Mouse (Mus musculus) kidney, adult 8-10 months (tissue): ENCODE results near the gene Egfl8.
A peak's percentile ranks its signal among the peaks of the same experiment; 100 is the strongest.

Experiments
- DNase-seq, 2 experiments: peaks; one replicate each; pipeline ENCODE4 v3.0.0; 2022

Gene Egfl8

GRCm38 (mm10) chr17:34648141-34648890 is 32.5 kb upstream of the Egfl8 start:
- DNase-seq, result no peak

- peak; percentile 97 to 98 for DNase-seq
These were observed 31.4 kb upstream of the Egfl8 start, which contains the start of gene Atf6b for GRCm38 (mm10) chr17:34646906-34647787. Gene Atf6b (plus strand): TSS chr17:34647146.

DNA sequence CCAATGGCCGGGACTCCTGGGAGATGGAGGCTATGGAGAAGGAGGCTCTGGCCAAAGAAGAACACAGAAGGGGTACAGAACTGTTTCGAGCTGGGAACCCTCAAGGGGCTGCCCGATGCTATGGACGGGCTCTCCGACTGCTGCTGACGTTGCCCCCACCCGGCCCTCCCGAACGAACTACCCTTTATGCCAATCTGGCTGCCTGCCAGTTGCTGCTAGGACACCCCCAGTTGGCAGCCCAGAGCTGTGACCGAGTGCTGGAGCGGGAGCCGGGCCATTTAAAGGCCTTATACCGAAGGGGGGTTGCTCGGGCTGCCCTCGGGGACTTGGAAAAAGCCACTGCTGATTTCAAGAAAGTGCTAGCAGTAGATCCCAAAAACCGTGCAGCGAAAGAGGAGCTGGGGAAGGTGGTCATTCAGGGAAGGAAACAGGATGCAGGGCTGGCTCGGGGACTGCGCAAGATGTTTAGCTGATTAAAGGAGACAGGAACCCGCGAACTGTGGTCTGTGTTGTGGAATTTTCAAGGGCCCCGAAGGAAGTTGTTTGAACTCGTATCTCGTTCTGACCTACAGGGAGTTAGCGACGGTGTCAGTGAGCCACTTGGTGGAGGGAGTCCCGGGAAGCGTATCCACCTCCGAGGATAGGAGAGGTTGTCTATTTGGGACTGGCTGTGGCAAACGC is 30.2 kb upstream of the Egfl8 start:
- no peak for DNase-seq

GRCm38 (mm10) chr17:34645256-34645829 is 29.6 kb upstream of the Egfl8 start:
- DNase-seq, result no peak

GRCm38 (mm10) chr17:34644608-34645007 is 28.8 kb upstream of the Egfl8 start, which contains the start of gene Fkbpl:
Gene Fkbpl (plus strand): TSS chr17:34644764.
- DNase-seq, result peak; percentile 98

GRCm38 (mm10) chr17:34643944-34644343 is 28.2 kb upstream of the Egfl8 start:
- no peak for DNase-seq

GRCm38 (mm10) chr17:34643379-34643778 is 27.6 kb upstream of the Egfl8 start:
- DNase-seq, result no peak

DNA sequence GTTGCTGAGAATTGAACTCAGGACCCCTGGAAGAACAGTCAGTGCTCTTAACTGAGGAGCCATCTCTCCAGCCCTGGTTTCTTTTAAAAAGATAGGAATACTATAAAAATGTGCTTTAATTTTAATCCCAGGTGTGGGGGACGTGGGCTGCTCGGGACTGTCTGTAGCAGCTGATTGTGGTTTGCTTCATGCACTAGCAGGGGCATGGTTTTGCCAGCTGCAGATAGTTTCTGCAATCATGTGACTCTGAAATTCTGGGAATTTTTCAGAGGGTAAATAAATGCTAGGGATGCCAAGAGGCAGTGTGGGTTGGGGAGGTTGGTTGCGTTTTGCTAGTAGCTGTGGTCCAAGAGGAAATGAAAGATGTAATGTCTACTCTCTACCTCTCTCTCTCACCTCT is 26.2 kb upstream of the Egfl8 start:
- no peak for DNase-seq

GRCm38 (mm10) chr17:34640778-34641601 is 25.2 kb upstream of the Egfl8 start:
- no peak for DNase-seq

DNA sequence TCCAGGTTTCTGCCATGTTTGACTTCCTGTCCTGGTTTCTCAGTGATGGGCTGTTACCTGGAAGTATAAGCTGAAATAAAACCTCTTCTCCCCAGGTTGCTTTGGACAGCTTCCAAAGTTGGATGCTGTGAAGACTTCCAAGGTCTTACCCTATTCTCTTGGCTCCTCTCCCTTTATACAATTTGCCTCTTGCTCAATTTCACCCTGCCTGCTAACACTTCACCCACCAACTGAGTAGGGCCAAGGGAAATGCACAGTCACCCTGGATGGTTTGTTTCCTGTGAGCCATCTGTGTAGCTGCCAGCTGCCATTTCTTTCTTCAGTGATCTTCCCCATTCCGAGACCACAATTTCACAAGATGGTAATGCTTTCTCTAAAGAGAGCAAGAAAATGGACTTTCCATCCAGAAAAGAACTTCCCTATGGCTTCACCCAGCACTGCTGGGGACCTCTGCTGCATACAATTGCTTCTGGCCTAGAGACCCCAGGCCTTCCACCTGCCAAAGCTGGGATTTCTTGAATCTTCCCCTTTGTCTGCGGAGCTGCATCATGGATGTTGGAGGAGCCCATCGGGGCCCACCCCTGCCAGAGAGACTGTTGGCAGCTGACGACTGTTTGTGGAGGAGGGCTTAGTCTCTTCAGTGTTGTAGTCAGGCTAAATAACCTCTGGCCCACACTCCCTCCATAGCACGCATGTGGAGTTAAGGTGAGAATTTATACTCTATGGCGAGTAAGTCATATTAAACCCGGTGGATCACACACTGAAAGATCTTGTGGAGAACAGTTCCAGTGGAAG is 23.9 kb upstream of the Egfl8 start:
- no peak for DNase-seq

GRCm38 (mm10) chr17:34637459-34637858 is 21.7 kb upstream of the Egfl8 start:
- no peak for DNase-seq

GRCm38 (mm10) chr17:34635671-34636070 is 19.9 kb upstream of the Egfl8 start:
- DNase-seq, result no peak

GRCm38 (mm10) chr17:34632261-34632691 is 16.5 kb upstream of the Egfl8 start:
- DNase-seq, result peak; percentile 87 to 88

- DNase-seq, result no peak
These were observed 15.9 kb upstream of the Egfl8 start for GRCm38 (mm10) chr17:34631647-34632046.

DNA sequence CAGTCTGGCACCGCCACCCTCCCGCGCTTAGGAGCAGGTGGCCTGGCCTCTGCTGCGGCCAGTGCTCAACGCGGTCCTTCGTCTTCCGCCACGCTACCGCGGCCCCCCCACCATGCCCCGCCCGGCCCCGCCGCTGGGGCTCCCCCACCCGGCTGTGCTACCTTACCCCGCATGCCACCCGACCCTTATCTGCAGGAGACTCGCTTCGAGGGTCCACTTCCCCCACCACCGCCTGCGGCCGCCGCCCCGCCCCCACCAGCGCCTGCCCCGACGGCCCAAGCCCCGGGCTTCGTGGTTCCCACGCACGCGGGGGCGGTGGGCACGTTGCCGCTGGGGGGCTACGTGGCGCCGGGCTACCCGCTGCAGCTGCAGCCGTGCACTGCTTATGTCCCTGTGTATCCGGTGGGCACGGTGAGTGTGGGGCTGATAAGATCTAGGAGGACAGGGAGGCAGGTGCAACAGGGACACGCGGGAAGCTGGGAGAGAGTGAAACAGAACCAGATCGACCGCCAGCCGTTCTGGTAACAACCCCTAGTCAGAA is 15.1 kb upstream of the Egfl8 start:
- DNase-seq, result no peak

DNA sequence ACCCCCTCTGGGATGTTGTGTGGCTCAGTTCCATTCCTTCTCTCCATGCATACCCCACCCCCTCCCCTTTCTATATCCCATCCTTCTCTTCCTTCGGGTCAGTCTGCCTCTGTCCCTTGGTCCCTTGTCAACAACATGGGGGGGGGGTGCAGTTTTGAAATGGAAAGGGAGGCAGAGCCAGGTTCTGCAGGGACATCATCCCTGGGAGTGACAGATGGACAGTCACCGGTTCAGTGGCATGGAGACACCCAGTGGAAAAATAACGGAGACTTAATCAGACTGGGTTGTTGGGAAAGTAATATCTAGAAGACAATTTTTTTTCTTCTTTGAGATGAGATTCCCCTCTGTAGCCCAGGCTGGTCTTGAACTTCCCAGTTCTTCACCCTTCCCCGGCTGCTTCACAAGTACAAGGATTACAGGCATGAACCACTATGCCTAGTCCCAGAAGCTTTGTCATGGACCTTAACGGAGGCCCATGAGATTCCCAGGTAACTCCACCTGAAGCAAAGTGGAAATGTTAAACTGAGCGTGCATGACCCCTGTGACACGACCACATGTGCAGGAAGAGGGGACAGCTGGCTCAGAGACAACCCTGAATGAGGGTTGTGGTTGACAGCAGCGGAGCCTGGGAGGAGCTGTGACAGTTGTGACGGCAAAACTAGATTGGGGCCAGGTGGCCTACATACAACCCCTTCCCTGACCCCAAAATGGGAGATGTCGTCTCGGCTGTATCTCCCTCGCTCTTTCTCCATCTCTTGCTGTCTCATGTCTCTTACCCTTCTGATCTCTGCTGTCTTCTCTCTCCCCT is 14.2 kb upstream of the Egfl8 start:
- DNase-seq, result no peak

GRCm38 (mm10) chr17:34629221-34629751 is 13.5 kb upstream of the Egfl8 start, which contains the start of gene Prrt1:
Gene Prrt1 (plus strand): TSS chr17:34629533.
- no peak for DNase-seq

GRCm38 (mm10) chr17:34628644-34628967 is 12.8 kb upstream of the Egfl8 start:
- DNase-seq, result no peak

GRCm38 (mm10) chr17:34627943-34628643 is 12.3 kb upstream of the Egfl8 start, which contains the start of gene Ppt2:
Gene Ppt2 (minus strand): TSS chr17:34628510.
- DNase-seq, result peak; percentile 72 to 78
